Mouse (Mus musculus) megakaryocyte progenitor cell, adult 5-6 weeks (primary cell): ENCODE data around the gene Borcs5. TPM values are rescaled to one million over a fixed set of nuclear protein-coding genes. Genes with fewer than 3 reads are reported as not detected.
A peak's percentile ranks its signal among the peaks of the same experiment; 100 is the strongest.

ENCODE experiments used
- ATAC-seq: replicated peaks from 2 replicates; pipeline ENCODE4 v1.8.0; 2016; ENCODE audit warnings: mild to moderate bottlenecking, moderate TSS enrichment, inconsistent platforms; ENCODE audit not compliant: poor library complexity
- total RNA-seq, 2 experiments: library from RNA; stranded (forward) in 1 of 2; stranded (reverse) in 1 of 2; fragments of 157-497, 149-512 nt in 1 of 2; fragments of 200-1000 nt in 1 of 2; gene quantifications; 2 replicates each; pipeline versions ENCODE4 v1.2.3 to v1.2.4; 2015 to 2017

Borcs5 gene
- total RNA-seq, 2 experiments from 2014 or later: 8.7 to 11.5 TPM

DNA sequence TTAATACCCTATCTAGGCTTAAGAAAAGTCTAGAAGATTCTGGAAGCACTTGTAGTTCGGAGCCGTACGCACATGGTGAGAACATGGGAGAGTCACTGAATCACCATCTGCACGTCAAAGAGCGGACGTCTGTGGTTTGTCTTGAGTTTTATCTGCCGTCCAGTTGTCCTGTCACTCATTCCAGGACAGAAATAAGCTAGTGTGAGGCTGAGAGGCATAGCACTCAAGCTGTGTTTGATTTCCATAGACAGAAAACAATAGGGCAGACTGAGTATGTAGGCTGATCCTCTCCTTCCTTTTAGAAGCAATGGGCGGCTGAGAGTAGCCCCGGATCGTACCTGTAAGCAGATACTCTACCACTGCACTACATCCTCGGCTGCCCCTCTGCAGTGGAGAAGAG is 114.5 kb downstream of the Borcs5 start:
- no peak for ATAC-seq

DNA sequence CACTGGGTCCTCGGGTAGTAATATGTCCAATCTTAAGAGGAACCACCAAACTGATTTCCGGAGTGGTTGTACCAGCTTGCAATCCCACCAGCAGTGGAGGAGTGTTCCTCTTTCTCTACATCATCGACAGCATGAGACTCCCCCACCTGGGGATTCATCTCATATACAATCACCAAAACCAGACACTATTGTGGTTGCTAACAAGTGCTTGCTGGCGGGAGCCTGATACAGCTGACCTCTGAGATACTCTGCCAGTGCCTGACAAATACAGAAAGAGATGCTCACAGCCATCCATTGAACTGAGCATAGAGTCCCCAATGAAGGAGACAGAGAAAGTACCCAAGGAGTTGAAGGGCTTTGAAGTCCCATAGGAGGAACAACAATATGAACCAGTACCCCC is 116.7 kb downstream of the Borcs5 start:
- ATAC-seq: peak; percentile 28; the same call in 1 of the 2 replicates

Other genes starting within 250 kb of the Borcs5 start
- gene Bcl2l14, start 243.2 kb upstream of the Borcs5 start, total RNA-seq (2015): 1.3 and 1.4 TPM in 2 replicates
- gene Bcl2l14, start 243.2 kb upstream of the Borcs5 start, total RNA-seq (2017): 1.3 and 1.6 TPM in 2 replicates
- 24.4 and 33.8 TPM in 2 replicates for gene Lrp6, start 72.5 kb upstream of the Borcs5 start, total RNA-seq (2015)
- 32.4 and 33.2 TPM in 2 replicates for gene Lrp6, start 72.5 kb upstream of the Borcs5 start, total RNA-seq (2017)
- 7.3 and 8.1 TPM in 2 replicates for gene Mansc1, start 7.0 kb upstream of the Borcs5 start, total RNA-seq (2015)
- gene Mansc1, start 7.0 kb upstream of the Borcs5 start, total RNA-seq (2017): 2.7 and 3.3 TPM in 2 replicates
- gene Dusp16, start 153.1 kb downstream of the Borcs5 start, total RNA-seq (2015): 0.95 and 2.6 TPM in 2 replicates
- 0.33 and 2.5 TPM in 2 replicates for gene Dusp16, start 153.1 kb downstream of the Borcs5 start, total RNA-seq (2017)
- 2.0 and 4.5 TPM in 2 replicates for gene Crebl2, start 190.6 kb downstream of the Borcs5 start, total RNA-seq (2015)
- gene Crebl2, start 190.6 kb downstream of the Borcs5 start, total RNA-seq (2017): 2.5 and 4.1 TPM in 2 replicates